Mouse (Mus musculus) gonadal fat pad, adult 2 months (tissue): ENCODE measurements around the gene Ank2. TPM values are rescaled to one million over a fixed set of nuclear protein-coding genes. Genes with fewer than 3 reads are reported as not detected.
A peak's percentile ranks its signal among the peaks of the same experiment; 100 is the strongest.

Experiments used
- DNase-seq: peaks from one replicate; pipeline ENCODE4 v3.0.0-alpha.2; 2012; ENCODE audit warnings: low read depth
- polyA plus RNA-seq: library from polyadenylated mRNA; depleted of rRNA; stranded (reverse); fragments of >200 nt; gene quantifications from 2 replicates; pipeline ENCODE4 v1.2.3, GENCODE M21; 2012

Gene Ank2
- polyA plus RNA-seq, 1 experiment, result 18.7 TPM

DNA sequence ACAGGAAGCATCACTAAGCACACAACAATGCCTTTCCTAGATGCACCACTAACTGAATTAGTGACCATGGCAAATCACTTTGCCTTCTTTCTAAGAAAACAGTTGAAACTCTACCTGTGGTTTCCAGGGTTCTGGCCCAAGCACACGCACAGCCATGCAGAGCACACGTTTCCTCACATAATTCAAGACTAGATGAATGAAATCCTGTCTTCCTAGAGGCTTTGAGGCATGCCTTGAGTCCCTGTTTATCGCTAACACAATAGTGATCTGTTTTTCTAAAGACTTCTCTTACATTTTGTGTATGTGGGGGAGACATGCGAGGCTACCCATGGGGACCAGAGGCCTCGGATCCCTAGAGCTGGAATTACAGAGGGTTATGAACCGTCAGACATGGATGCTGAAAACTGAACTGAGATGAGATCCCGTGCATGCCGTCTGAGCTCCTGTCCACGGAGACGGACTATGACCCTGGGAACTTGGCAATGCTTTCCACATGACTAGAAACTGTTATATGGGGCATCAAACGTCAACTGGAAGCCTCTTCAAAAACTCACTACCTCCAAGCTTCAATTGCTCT, 256.8 kb downstream of the Ank2 start:
- no peak for DNase-seq

DNA sequence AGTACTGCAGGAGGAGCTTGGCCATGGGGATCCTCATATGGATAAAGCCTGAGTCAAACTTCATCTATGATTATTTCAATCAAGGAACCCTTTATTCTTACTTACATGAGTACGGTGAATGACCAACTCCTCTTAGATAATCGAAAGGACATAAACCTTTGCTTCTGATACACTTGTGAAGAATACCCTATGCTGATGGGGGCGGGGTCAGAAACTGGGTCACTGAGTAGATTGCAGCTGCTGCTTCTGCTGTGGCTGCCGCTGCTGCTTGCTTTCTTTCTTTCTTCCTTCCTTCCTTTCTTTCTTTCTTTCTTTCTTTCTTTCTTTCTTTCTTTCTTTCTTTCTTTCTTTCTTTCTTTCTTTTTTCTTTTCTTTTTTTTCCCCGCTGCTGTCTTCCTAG, 263.9 kb downstream of the Ank2 start:
- no peak for DNase-seq

DNA sequence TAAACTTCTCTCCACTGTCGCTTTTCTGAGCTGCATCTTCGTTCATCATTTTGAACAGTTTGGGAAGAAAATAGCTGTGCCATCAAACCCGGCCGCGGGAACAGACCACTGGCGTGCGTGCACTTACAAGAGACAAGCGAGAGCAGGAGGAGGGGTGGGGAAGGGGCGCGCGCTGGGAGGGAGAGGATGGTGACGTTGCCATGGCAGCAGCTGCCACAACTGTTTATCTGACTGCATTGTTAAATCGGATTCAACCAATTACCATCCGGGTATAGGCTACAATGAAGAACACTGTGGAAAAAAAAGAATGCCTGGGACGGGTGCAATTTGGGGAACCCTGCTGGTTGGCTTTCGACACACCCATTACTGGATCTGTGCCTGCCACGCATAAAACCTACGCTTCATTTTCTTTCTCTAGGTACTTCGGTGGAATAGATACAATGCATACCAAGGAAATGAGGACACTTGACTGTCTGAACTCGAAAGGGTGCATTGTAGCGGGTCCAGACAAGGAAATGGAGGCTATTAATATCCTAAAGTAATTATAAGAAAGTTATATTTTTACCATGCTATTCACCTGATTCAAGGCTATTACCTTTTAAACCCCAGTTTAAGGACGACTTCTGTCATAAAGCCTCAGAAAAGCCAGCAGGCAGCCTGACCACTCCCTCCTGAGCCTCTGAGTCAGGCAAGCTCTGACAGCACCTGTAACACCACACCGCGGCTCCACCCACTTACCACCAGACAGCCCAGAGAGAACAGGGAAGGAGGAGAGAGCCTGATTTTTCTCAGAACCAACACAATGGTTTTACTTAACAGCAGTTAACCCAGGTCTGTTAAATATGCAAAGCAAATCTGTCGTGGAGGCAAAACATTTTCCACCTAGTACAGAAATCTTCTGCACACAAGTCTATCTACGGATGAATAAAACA, 273.1 kb downstream of the Ank2 start:
- peak; percentile 4 for DNase-seq

DNA sequence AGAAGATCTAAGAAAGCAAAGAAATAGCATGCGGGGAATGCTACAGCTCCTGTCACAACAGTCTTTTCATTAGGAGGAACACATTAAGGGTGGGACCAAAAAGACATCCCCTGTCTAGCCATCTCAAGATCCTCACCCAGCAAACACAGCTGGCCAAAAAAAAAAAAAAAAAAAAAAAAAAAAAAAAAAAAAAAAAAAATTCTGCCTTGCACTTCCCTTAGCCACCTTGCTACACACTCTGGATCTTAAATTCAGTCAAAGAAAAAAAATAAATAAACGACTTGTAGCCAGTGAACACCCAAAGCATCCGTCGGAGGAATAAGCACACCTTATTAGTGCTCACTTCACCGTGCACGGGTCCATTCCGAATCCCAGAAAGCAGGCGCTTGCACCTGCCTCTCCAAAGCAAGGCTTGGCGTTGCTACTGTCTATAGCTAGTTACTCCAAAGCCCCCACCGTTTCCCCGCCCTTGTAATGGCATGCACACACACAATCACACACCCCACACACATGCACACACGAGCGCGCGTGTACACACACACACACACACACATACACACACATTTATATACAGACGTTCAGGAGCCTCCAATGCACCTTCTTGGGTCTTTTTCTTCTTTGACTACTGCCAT, 273.9 kb downstream of the Ank2 start:
- DNase-seq, result no peak

- DNase-seq, result no peak
Measured at GRCm38 (mm10) chr3:127224315-127225166, 274.6 kb downstream of the Ank2 start.

- DNase-seq, result no peak
Measured at GRCm38 (mm10) chr3:127222086-127222485, 277.1 kb downstream of the Ank2 start.

GRCm38 (mm10) chr3:127220859-127221258, 278.3 kb downstream of the Ank2 start:
- no peak for DNase-seq

DNA sequence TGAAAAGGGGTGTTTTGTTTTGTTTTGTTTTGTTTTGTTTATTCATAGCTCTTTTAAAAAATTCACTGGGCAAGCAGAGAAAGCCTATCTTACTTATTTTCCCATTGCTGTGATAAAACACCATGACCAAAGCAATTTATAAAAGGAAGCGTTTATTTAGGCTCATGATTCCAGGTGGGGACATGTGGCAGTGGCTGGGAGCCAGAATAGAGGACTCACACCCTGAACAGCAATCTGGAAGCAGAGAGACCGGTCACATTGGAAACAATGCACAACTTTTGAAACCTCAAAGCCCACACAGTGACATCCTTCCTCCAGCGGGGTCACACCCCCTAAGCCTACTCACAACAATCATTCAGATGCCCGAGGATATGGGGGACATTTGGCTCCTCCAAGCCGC, 285.6 kb downstream of the Ank2 start:
- no peak for DNase-seq

GRCm38 (mm10) chr3:127211119-127211518, 288.0 kb downstream of the Ank2 start:
- DNase-seq, result no peak

GRCm38 (mm10) chr3:127210552-127210951, 288.6 kb downstream of the Ank2 start:
- no peak for DNase-seq

GRCm38 (mm10) chr3:127208871-127209270, 290.3 kb downstream of the Ank2 start:
- no peak for DNase-seq

DNA sequence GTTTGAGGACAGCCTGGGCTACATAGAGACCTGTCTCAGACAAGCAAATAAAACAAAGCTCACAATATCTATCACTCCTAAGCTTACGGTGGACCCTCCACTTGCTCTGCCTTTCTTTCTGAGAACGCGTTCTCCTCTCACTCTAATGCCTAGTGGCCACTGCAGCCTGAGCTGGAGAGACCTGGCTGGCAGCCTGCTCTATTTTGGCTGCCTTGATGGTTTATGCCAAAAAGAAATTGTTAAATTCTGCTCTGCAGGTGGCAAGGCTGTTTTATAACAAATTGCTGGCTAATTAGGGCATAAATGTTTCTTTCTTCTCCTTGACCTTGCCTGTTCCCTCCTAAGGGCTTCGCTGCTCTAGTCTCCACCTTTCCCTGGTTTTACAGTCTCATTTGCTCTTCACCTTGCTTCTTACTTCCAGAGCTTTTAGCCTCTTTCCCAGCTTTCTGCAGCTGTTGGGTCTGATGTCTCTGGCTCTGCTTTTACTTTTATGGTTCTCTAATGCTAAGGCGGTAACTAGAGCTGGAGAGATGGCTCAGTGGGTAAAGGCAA, 293.2 kb downstream of the Ank2 start:
- no peak for DNase-seq

GRCm38 (mm10) chr3:127202484-127203115, 296.6 kb downstream of the Ank2 start:
- no peak for DNase-seq

- DNase-seq, result no peak
Measured at GRCm38 (mm10) chr3:127200789-127201188, 298.4 kb downstream of the Ank2 start.

GRCm38 (mm10) chr3:127199112-127199665, 300.0 kb downstream of the Ank2 start:
- no peak for DNase-seq

DNA sequence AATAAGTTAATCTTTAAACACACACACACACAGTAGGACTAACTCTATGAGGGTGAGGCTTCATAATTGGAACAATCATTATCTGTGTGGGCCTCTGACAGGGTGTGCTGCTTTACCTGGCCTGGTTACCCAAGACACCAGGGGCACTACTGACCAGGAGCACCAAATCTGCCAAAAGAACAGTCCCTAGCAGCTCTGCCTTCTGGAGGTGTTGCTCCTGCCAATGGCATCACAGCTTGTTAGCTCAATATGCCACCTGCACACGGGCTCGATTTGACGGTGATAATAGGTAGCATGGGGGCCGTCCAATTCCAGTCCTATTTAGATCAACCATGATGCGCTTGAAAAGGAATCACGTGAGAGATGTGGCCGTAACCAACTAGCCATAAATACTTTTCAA, 300.5 kb downstream of the Ank2 start:
- no peak for DNase-seq

DNA sequence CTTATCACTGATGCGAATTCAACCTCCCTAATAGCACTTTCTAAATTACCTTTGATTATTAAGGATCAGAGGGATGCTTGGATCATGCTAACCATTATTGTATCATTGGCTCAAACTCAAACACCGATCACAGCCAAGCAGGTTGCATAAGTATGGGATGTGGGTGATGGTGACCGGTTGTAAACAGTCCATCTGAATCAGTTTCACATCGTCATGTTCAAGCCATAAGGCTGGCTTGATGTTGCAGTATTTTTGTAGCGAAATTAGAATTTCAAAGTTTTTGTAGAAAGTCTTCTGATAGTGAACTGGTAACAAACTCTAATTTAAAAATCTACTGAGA, 310.4 kb downstream of the Ank2 start:
- no peak for DNase-seq

DNA sequence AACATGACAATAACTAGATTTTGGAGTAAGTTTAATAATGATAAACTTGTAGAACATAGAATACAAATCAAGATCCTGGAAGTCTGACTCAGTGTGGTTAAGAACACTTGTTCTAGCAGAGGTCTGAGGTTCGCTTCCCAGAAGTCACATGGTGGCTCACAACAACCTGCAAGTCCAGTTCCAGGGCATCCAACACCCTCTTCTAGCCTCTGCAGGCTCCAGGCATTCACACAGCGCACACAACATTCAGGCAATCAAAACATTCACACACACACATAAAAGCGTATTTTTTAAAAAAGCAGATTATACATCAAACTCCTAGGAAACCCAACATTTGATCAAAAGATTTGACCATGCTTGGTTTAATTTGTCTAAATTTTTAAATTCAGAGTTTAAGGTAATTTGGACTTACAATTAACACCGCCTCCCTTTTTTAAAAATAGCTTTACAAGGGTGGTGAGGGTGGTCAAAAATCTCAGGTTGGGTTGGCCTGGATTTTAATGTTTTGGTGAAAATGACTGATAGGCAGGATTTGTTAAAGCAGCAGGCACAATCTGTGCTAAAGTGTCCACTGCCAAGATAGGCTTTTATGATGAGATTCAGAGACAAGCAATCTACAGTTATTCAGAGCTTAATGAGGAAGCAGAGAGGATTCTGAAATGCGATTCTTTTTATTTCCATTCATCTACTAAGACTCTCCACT, 310.9 kb downstream of the Ank2 start:
- no peak for DNase-seq

GRCm38 (mm10) chr3:127187081-127187480, 312.1 kb downstream of the Ank2 start:
- no peak for DNase-seq

DNA sequence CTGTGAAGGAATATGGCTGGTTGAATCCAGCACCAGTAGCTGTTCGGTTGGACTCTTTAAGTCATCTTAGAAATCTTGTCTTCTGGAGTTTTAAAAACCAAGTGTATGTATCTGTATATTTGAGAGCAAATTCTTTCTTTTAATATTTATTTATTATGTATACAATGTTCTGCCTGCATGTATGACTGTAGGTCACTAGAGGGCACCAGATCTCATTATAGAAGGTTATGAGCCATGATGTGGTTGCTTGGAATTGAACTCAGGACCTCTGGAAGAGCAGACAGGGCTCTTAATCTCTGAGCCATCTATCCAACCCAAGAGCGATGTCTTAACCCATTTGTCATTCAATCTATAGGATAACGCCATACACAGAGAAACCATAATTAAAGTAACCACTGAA, 312.9 kb downstream of the Ank2 start:
- no peak for DNase-seq
